Mouse (Mus musculus): ENCODE measurements around the gene Tm6sf2.
"Not testable (repeated sequence)": the region's sequence is repeated elsewhere in the genome, so short reads cannot be mapped to it uniquely, and the experiment has no call there.

The Tm6sf2 gene

DNA sequence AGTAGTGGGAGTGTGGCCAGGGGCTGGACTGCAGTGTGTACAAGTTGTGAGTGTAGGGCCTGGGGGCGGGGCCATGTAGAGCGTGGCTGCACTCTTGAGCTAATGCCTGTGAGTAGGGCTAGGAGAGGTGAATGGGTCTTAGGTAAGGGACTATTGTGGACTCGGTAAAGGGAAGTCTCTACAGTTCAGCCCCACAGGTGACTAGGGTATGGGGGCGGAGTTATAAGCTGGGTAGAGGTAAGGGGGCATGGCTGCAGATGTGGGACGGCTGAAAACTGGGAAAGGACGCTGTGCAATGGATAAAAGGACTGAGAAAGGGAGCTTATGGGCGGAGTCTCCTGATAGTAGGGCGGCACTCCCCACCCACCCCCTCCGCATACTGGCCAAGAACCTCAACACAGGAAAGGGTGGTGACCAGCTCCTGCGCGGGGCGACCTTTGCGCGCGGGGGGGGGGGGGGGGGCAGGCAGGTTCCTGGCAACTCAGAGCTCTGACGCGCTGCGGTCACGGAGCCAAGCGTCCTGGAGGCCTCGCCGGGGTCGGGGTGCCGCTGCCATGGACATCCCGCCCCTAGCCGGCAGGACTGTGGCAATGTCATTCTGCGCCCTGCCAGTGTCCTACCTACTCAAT, at the start of gene Tm6sf2:
Gene Tm6sf2 (plus strand): TSS at position 484 of the 629 bp plus-strand sequence.
- DNase-seq: no peak

GRCm38 (mm10) chr8:70023596-70023995, 49.1 kb upstream of the Tm6sf2 start:
- DNase-seq: no peak

DNA sequence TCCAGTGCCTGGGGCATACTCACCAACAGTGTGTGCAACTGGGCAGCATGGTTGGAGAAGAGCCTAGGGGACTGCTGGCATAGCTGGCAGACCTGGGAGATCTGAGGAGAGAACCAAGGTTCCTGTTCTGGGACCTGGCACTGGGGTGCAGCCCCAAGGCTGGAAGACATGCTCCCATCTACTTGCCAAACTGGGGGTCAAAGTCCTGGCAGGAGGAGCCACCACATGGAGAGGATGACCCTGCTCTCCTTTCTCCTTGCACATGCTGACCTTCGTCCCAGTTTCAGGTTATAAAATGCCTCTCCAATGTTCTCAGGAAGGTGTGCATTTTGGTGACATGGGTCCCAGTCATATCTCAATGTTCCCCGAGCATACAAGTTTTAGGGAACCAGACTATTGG, 46.6 kb upstream of the Tm6sf2 start:
- DNase-seq: no peak

DNA sequence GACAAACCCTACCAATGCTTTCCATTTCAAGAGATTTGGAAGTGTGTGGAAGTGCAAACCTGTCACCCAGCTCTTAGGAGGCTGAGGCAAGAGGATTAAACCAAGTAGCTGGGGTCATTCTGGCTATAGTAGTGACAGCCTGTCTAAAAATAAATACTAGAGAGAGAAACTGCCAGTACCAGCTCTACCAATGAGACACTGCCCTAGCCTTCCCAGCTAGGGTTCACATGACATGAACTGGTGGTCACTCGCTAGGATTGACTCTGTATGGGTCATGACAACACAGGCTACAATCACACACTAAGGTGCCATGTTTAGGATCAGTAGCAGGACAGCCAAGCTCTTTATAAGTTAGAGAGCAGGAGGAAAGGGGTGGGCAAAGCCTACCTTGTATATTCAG, 42.5 kb upstream of the Tm6sf2 start:
- DNase-seq: no peak

DNA sequence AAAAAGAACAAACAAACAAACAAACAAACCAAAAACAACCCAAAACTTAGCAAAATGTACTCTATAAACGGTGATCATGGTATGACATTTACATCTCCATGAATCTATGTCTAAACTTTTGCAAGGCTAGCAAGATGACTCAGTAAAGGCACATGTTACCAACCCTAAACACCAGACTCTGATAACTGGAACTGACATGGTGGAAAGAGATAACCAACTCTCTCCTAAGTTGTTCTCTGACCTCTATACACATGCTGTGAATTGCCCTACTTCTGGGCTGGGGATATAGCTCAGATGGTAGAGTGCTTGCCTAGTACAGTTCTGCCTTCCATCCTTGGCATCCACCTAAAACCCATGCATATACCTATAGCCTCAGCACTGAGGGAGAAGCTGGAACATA, 34.7 kb upstream of the Tm6sf2 start:
- DNase-seq: no peak

- peak; percentile 6 for DNase-seq
These were observed 30.7 kb upstream of the Tm6sf2 start for GRCm38 (mm10) chr8:70041885-70042546.

- DNase-seq: peak; percentile 96
These were observed 29.9 kb upstream of the Tm6sf2 start, which contains the start of the genes Mau2 and Sugp1 for GRCm38 (mm10) chr8:70042583-70043455. Gene Mau2, minus strand, starts transcription at chr8:70042734. Gene Sugp1, plus strand, starts transcription at chr8:70042813.

GRCm38 (mm10) chr8:70043996-70044395, 28.7 kb upstream of the Tm6sf2 start:
- DNase-seq: peak; percentile 17

- no peak for DNase-seq
These were observed 23.1 kb upstream of the Tm6sf2 start for GRCm38 (mm10) chr8:70049662-70050061.

DNA sequence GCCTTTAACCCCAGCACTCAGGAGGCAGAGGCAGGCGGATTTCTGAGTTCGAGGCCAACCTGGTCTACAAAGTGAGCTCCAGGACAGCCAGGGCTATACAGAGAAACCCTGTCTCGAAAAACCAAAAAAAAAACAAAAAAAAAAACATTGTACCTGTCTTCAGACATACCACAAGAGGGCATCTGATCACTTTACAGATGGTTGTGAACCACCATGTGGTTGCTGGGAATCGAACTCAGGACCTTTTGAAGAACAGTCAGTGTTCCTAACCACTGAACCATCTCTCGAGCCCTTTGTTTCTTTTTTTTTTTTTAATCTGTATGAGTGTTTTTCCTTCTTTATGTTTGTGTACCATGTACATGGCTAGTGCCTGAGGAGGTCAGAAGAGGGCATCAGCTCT, 22.3 kb upstream of the Tm6sf2 start:
- not testable (repeated sequence) for DNase-seq

- no peak for DNase-seq
These were observed 15.0 kb upstream of the Tm6sf2 start for GRCm38 (mm10) chr8:70057721-70058120.

GRCm38 (mm10) chr8:70071836-70072440, 786 bp upstream of the Tm6sf2 start:
- DNase-seq: no peak

DNA sequence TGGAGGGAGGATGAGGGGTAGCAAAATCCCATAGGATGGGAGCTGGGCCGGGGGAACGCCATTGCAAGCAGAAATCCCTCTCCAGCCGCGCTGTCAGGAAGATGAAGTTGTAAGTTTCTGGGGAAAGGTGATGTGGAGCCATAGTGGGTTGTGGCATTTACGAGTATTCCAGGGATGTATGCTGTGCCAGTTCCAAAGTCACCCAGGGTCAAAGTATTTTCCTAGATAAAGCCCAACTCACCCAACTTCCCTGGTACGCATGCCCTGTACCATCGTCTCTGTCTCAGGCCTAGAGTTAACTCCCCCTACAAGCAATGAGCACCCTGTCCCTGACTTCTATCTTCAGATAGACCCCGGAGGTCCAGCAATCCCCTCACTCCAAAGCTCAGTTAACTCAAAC, 396 bp downstream of the Tm6sf2 start:
- no peak for DNase-seq

DNA sequence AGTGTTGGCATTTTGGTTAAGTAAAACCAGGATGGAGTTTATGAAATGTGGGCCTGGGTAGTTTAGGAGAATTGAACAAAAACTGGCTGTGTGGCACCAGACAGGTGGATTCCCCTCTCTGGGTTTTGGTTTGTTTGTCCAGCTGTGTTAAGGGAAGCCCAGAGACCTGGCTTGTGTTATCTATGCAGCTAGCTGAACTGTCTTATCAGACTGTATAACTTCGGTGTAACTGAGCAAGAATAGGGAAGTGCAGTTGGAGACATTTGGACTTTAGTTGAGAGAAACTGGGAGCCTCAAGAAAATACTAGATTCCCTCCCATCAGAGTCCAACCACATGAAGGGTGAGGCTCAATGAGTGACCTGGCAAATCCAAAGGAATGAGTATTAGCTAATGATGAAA, 958 bp downstream of the Tm6sf2 start:
- no peak for DNase-seq

GRCm38 (mm10) chr8:70081976-70082375, 9.3 kb downstream of the Tm6sf2 start:
- DNase-seq: no peak

GRCm38 (mm10) chr8:70083285-70083684, 10.6 kb downstream of the Tm6sf2 start, which contains the start of gene Hapln4:
Gene Hapln4, plus strand, starts transcription at chr8:70083457.
- DNase-seq: peak; percentile 89

GRCm38 (mm10) chr8:70084191-70085065, 11.7 kb downstream of the Tm6sf2 start:
- peak; percentile 52 for DNase-seq

GRCm38 (mm10) chr8:70086151-70086550, 13.4 kb downstream of the Tm6sf2 start:
- DNase-seq: no peak

DNA sequence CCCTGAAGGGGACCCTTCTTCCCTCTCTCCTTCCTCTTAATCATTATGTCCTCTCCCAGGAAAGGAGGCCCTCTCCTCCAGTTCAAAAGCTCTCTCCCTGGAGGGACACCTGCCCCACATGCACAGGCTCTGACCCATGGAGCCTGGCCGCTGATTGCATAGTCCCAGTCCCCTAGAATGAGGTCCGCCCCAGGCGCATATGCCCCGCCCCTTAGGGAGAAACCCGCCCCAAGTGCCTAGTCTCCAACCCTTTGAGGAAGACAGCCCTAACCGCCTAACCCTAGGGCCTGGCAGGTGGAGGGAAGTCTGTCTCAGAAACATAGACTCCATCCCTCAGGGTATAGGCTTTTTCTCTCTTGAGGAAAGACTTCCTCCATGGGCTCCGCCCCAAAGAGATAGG, 14.5 kb downstream of the Tm6sf2 start:
- no peak for DNase-seq

DNA sequence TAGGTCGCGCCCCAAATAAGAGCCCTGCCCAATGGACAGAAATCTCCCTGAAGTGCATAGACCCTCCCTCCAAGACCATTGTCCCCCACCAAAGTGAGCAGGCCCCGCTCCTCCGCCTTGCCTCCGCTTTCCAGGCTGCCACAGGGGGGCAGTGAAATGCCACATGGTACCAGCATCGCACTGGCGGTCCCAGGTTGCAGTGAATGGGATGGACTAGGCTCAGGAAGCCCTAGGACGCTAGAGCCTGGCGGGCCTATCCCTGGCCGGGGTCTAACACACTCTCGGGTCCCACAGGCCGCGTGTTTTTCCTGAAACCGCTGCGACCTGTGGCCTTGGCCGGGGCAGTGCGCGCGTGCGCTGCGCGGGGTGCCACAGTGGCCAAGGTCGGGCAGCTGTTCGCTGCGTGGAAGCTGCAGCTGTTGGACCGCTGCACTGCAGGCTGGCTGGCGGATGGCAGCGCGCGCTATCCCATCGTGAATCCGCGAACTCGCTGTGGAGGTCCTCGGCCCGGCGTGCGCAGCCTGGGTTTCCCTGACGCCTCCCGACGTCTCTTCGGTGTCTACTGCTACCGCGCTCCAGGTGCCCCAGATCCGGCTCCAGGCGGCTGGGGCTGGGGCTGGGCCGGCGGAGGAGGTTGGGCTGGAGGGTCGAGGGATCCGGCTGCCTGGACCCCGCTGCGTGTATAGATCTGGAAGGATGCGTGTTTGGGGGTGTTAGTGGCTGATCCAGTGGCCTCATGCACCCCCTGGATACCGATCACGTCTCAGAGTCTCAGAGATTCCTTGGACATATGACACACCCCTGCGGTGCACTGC, 15.3 kb downstream of the Tm6sf2 start:
- DNase-seq: peak; percentile 34

- DNase-seq: no peak
These were observed 16.7 kb downstream of the Tm6sf2 start for GRCm38 (mm10) chr8:70089296-70089960.
